Mouse (Mus musculus): ENCODE data around the gene Tenm4. TPM values are rescaled to one million over a fixed set of nuclear protein-coding genes. Genes with fewer than 3 reads are reported as not detected.

Tenm4 gene
- polyA plus RNA-seq, 1 experiment = 31.4 TPM

DNA sequence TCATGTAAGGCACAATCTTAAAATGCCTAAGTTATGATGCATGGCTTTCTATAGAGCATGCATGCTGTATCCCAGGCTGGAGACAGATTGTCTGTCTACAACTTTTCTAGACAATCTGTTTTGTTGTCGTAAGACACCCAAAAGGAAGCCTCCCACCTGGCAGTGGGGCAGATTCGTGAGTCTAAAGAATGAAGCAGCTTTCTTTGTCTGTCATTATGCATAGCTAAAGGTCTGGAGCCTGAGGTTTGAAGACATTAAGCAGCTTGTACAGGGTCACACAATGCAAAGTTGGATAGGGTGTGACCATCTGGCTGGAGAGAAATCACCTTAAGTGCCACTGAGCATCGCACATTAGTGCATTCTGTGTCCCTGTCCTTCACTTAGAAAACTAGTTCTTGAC lies 648.5 kb downstream of the Tenm4 start:
- peak in 1 of 2 experiments; percentile 59 for DNase-seq (ENCODE audit: extremely low spot score in 1 of 2, low spot score in 1 of 2)

DNA sequence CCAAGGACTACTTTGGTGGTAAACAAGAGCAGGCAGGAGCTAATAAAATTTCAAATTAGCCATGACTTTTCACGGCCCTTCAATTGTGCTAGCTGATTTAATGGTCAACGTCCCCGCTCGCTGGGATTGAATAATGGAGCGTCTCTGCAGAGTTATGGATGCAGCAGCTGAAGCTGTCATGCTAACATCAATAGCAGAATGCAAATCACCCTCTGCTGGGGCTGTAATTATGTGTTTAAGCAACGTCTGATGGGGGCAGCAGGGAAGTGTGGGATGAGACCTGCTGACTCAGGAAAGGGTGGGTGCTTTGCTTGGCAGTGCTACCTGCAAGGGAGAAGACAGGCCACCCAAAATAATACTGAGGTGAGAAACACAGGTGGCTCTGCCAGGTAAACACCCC lies 649.3 kb downstream of the Tenm4 start:
- no peak for DNase-seq (ENCODE audit: extremely low spot score in 1 of 2, low spot score in 1 of 2)

DNA sequence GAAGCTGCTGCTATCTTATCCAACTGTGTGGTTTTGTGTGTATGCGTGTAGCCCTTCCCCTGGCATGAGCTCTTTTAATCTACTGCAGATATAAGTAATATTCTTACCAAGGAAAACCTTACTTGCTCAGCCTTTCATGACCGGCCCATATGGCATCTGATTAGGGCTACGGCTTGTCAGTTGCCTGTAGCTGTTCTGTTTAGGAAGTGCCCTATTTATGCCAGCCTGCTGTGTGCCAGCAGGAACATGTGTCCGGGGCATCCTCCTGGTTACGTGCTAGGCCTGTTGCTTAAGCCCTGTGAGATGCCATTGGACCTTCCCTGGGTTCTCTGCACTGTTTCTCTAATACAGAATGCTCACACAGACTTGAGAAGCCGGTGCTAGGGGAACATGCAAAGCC lies 655.1 kb downstream of the Tenm4 start:
- DNase-seq (ENCODE audit: extremely low spot score in 1 of 2, low spot score in 1 of 2) = no peak

DNA sequence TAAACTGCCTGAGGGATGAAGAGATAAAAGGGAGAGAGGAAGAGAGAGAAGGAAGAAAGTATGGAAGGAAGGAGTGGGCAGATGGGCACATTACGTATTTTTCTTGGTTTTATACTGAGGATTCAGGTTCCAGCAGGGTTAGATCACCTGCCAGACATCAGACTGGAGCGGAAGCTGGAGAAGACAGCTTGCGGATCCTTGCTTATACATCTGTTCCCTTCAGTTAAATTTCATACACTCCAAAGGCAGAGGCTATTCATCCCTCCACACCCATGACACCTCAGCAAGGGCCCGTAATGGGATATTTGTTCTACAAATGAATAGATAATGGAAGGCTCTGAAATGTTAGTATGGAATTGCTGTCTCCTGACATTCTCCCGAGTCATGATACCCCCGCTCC lies 655.6 kb downstream of the Tenm4 start:
- no peak for DNase-seq (ENCODE audit: extremely low spot score in 1 of 2, low spot score in 1 of 2)

DNA sequence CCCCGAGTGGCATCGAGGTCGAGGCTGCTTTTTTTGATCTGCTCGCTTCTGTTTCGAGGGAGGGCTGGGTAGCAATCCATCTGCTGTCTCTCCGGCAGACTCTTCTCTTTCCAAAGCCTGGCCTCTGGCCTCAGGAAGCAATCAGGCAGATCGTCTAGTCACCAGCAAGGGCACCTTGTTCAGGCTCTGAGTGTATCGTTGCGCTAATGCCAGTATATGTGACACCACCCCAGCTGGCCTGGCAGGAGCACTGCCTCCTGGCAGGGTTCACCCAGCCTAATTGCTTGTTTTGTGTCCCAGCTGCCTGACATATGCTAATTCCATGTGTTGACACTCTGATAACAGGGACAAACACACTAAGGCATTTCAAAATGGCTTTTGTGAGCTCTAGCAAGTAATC lies 661.5 kb downstream of the Tenm4 start:
- no peak for DNase-seq (ENCODE audit: extremely low spot score in 1 of 2, low spot score in 1 of 2)

DNA sequence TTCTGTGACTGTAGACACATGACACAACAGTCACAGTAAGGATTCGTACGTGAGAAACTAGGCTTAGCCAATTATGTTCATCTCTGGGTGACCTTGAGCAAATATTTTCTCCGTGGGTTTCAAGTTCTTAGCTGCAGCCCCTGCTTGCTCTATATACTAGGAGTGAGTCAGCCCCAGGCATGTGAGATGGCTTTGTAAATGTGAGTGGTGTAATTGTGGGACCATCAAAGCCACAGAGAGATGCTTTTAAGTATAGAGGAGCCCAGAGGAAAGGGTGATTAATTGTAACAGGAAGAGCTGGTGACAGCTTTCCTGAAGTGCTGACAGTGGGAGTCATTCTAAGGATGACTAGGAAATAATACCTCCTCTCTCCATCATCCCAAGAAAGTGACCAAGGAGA lies 662.0 kb downstream of the Tenm4 start:
- DNase-seq (ENCODE audit: extremely low spot score in 1 of 2, low spot score in 1 of 2) = no peak

DNA sequence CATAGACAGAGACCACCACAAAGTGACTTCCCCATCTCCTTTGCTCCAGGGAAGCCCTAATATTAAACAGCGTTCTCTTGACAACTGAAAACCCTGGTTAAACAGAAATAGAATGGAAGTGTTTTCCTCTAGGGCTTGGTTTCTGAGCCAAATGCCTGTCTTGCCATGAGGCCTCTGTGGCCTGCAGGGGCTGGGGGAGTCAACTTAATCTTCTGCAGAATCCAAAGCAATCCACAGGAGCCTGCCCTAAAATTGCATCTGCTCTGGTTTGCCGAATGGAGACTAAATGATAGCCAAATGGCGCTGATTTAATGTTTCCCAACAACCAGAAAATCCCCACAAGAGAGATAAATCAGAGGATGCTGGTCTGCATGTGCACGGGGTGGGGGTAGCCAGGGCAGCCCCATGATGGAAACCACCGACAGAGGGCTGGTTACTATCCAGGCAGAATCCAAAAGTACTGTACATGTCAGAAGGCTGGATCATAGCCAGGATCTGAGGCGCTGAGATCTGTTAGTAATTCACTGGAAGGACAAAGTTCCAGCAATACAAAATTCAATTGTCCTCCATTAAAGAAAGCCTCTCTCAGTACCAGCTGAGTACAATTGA lies 663.7 kb downstream of the Tenm4 start:
- DNase-seq (ENCODE audit: extremely low spot score in 1 of 2, low spot score in 1 of 2) = peak in 1 of 2 experiments; percentile 52

DNA sequence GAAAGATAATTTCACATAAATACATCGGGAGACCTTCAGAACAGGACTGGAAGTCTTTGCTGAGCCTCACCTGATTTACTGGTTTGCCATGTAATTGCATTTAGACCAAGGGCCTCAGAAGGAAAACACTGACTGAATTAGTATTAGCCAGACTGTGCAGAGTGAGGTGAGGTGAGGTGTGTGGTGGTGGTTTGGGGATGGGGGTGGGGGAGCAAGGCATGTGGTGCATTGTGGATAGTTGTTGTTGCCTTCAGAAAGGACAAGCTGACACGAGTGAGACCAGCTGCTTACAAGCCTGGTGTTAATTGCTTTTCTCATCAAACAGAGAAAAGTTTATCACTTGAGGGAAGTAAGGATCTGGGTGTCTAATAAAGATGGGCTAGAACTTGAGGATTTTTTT lies 664.3 kb downstream of the Tenm4 start:
- no peak for DNase-seq (ENCODE audit: extremely low spot score in 1 of 2, low spot score in 1 of 2)

DNA sequence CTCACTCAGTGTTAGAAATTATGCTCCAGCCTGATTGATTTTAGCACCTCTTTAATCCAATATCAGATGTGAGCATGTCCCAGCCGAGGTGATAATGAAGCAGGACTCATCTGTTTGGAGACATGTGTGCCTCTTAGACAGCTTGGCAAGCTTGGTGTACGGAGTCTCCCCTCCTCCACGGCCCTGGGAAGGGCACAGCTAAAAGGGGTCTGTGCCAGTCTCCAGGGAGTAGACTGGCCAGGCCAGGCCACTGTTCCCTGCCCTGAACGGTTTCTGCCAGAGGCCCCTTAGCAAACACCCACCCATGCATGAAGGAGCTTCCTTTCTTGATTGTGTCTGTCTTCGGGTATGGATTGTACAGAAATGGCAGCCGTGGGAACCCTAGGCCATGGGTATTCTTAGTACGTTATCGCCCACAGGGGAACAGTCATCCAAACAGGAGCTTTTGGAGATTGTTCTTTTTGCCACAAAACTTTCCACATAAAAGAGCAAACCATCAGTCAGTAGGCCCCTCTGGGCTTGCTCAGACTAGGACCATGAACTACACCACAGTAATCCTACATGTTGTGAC lies 667.3 kb downstream of the Tenm4 start:
- peak; percentile 47 to 57 for DNase-seq (ENCODE audit: extremely low spot score in 1 of 2, low spot score in 1 of 2)

DNA sequence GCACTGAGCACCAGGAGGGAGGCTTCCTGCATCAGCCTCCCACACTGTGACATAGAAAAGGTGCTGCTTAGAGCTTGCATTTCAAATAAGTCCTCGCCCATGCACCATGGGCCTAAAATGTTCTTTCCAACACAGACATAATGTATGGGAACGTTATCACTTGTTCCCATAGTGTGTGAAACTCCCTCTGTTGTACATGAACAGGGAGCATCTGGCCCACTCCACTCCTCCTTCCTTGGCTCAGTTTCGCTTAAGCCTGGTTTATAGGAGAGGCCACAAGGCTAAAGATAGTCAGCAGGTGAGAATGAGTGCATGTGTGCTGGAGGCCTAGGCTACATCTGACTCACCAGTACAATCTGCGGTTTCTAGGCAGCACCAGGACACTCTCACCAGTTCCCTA lies 667.9 kb downstream of the Tenm4 start:
- DNase-seq (ENCODE audit: extremely low spot score in 1 of 2, low spot score in 1 of 2) = peak; percentile 72 to 76

DNA sequence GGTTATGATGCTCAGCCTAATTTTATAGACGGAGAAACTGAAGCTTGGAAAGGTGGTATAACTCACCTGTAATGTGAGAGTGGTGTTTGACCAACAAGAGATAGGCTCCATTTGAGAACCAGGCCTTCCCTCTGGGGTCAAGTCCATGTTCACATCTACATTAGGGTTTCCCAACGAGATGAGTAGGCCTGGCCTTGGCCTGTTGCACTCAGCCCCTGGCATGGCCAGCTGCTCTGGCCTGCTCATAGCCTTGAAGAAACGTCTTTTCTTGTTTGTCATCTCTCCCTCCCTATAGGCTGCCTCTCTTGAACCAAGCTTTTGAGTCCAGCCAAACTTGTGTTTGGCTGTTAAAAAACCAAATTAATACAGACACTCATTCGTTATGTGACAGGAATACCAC lies 668.5 kb downstream of the Tenm4 start:
- DNase-seq (ENCODE audit: extremely low spot score in 1 of 2, low spot score in 1 of 2) = no peak

DNA sequence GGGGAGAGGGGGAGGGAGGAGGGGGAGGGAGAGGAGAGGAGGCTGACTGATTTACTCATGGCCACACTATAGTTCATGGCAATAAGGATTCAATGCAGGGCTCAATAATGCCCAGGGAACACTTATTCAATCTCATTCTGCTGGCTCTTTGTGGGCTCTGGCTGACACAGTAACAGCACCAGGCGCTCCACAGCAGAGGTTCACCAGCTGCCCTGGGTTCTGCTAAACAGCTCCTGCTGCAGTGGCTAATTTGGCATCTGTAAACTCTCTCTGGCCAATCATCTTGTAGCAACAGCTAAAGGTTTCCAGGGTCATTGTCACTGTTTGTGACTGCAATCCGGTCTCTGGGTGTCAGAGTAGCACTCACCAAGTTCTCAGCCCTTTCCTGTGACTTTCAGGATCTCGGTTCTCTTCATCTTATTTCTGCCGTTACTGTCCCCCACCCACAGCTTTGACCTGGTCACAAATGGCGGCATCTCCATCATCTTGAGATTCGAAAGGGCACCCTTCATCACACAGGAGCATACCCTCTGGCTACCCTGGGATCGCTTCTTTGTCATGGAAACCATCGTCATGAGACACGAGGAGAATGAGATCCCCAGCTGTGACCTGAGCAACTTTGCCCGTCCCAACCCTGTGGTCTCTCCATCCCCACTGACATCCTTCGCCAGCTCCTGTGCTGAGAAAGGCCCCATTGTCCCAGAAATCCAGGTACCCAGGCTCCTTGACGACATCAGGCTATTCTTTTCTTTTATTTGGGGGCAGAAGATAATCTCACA lies 671.6 kb downstream of the Tenm4 start:
- DNase-seq (ENCODE audit: extremely low spot score in 1 of 2, low spot score in 1 of 2) = no peak

DNA sequence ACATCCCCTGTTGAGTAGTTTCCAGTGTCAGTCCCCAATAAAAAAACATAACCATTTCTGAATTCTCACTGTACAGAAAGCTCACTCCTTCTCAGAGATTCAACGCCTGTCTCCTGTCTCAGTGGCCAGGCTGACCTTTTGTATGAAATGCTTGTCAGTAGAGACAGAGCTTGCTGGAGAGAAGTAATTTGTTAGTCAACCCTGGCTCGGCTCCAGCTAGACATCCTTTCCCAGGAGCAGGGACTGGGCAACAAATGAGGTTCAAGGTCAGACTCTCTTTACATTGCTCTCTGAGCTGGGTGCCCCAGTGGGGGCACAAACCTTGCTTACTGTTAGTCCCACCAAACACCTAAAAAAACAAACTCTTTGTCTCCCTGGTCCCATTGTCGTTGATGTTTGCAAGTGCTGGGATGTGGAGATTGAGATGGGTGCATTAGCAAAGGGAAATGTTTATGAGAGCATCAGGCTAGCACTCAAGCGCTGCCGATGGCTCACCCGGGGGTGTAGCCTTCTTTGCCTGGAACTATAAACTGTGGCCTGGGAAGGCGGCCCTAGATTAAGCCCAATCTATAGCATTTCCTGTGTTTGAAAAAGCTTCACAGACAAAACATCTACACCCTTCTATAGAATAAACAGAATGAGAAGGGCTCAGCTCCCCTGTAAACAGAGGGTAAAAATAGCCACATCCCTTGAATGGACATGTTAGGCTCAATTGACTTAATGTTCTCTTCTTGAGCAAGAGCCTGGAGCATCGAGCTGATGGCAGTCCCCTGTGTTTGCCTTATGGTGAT lies 673.3 kb downstream of the Tenm4 start:
- DNase-seq (ENCODE audit: extremely low spot score in 1 of 2, low spot score in 1 of 2) = no peak

DNA sequence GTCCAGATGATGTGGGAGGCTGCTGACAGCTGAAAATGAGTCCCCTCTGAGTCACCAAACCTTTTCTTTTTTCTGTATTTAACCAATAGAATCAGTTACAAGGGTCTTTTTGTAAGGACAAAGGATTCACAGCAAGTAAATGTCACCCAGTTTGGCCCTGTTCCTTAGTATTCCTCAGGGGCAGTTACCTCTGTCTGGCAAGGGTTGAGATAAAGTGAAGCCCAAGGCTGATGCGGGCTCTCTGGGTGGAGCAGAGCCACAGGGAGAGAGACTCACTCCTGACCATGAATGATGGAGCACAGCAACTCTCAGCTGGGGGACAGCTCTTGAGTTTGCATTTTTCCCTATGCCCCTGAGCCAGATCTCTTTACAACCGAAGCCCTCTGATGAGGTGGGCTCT lies 681.7 kb downstream of the Tenm4 start:
- DNase-seq (ENCODE audit: extremely low spot score in 1 of 2, low spot score in 1 of 2) = no peak

DNA sequence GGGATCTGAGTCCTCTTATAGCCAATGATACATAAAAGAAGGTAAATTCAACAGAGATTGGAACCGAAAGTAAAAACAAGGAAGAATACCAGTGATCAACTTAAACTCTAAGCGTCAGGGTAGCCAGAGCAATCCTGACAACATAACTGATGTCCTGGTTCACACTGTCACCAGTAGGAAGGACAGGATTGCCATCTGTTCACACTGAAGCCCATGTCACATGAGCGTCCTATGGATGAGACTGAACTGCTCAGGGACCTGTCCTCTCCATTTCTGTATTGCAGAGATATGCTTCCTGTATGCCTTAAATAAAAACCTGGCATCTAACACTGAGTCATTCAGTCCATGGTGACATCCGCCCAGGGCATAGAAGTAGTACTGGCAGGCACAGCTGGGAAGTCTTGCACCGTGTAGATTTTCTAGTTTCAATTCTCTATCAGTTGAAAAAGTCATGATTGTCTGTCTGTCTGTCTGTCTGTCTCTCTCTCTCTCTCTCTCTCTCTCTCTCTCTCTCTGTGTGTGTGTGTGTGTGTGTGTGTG lies 684.9 kb downstream of the Tenm4 start:
- no peak for DNase-seq (ENCODE audit: extremely low spot score in 1 of 2, low spot score in 1 of 2)

DNA sequence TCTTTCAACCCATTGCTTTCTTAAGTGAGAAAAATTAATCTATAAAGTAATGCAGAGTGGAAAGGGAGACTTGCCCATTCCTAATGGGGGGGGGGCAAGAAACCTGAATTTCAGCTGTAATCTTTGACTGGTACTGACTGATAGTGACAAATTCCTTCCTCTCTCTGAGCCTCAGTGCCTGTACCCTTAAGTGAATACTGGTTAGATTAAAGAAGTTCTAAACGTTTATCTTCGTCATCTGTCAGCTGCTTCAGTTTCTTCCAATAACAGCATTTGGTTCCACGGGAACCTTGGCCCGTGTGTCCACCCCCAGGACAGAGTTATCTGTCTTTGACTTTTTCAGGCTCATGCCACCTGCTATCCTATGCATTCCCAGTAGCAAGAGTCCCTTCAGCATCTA lies 685.5 kb downstream of the Tenm4 start:
- no peak for DNase-seq (ENCODE audit: extremely low spot score in 1 of 2, low spot score in 1 of 2)

DNA sequence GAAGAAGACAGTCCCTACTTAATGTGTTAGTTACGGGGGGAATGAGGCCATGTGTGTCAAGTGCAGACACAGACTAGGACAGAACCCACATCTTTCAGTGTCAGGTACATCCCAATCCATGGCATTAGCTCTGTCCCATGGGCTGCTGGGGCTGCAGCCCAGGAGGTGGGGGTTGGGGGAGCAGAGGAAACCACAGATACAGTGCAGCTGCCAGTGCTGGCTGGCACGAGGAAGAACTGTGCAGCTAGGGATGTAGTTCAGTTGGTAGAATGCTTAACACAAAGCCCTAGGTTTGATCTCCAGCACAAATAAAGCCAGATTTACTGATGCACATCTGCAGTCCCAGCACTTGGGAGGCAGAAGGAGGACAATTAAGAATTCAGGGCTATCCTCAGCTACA lies 688.0 kb downstream of the Tenm4 start:
- no peak for DNase-seq (ENCODE audit: extremely low spot score in 1 of 2, low spot score in 1 of 2)

DNA sequence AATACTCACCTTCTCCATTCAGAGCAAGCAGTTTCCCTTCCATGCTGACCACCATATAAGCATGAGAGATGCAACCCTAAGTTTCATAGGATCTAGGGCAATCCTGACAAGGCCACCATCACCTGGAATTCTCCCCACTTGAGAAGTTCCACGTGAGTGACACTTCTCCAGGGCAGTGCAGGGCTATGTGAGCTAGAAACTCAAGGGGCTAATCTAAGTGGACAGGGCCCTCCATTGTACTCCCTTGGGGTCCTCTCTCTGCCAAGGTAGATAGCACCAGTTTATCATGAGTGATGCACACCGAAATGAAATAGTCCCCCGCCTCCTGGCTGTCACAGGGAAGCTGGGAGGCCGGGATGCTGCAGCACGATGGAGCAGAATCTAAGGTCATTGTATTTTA lies 688.6 kb downstream of the Tenm4 start:
- DNase-seq (ENCODE audit: extremely low spot score in 1 of 2, low spot score in 1 of 2) = no peak

DNA sequence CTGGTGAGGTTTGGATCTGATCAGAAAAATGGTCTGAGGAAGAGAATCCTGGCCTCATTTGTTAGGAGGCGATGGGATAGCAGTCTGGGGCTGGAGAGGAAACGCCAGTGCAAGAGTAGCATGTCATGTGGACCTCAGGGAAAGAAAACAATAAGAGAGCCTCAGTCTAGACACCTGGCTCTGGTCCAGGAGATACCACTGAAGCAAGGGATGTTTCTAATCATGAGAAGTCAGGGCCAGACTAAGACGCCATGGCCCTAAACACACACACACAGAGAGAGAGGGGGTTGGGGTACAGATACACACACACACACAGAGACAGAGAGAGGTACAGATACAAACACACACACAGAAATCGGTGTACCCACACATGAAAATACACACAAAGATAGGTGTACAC lies 689.6 kb downstream of the Tenm4 start:
- DNase-seq (ENCODE audit: extremely low spot score in 1 of 2, low spot score in 1 of 2) = no peak

DNA sequence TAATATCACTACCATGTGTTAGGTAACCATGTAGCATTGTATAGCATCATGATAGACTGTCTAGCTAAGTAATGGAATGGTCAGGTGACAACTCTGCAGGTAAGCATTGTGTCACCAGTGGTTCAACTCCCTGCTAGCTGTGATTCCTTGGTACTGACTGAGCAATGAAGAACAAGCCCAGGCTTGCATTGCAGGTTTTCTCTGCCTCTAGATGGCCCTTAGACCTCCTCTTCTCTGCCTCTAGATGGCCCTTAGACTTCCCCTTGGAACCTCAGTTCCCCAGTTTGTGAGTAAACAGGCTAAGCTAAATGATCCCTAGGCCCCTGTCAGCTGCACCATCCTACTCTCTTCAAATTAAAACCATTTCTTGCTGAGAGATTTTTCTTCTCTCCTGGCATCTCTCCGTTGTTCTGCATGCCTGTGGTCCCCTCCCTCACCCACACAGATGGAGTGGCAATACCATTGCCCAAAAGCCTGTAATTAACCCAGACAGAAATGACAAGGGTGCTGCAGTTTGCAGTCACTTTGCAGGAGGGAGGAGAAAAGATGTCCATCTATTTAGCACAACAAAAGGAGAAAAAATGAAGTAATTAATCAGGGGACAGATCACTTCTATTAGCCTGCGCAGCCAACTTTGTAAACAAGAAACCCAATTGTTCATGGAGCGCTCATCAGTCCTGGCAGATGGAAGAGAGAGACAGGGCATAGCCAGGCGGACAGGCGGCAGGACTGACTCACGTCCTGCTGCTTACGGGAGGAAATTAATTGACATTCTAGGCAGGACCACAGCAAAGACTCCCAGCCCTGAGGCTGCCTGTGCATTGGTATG lies 694.1 kb downstream of the Tenm4 start:
- DNase-seq (ENCODE audit: extremely low spot score in 1 of 2, low spot score in 1 of 2) = peak in 1 of 2 experiments; percentile 20
